Mouse (Mus musculus): ENCODE results near the gene 4930402F06Rik. TPM values are rescaled to one million over a fixed set of nuclear protein-coding genes. Genes with fewer than 3 reads are reported as not detected.

4930402F06Rik gene
- polyA plus RNA-seq, 1 experiment from 2014 or later = not detected

- 77% methylated on average over 9 of the region's 9 CpGs for WGBS (ENCODE audit: insufficient replicate concordance)
- DNase-seq = no peak
Observed at GRCm38 (mm10) chr2:35385441-35385871, 11.5 kb downstream of the 4930402F06Rik start.

DNA sequence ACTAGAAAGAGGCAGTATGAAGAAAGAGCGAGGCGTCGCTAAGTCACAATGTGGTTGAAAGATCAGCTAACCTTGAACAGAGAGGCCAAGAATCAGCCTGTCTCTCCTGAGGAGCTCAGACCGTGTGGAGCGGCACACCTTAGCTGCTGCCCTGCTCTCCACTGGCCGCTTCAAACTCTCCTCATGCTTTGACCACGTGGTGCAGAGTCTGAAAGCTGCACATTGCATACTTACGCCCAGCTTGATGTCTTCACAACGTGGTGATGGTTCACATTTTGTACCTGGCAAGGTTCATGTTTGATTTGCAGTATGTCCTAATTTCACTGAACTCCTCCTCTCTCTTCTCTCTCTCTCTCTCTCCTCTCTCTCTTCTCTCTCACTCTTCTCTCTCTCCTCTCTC, 17.7 kb downstream of the 4930402F06Rik start:
- WGBS (ENCODE audit: insufficient replicate concordance) = 68% methylated on average over 9 of the region's 9 CpGs
- Histone ChIP-seq H3K36me3 (replicated peaks; ENCODE audit: insufficient read depth, low read length) (no peaks in the 10 kb centered on the region), H3K4me1 (ENCODE audit: insufficient read depth) (no peaks in the 10 kb centered on the region), H3K4me2 (ENCODE audit: low read depth, low read length) (no peak overlapping the region), H3K9me3 (ENCODE audit: low read length) (no peaks in the 10 kb centered on the region), H3K27me3 (ENCODE audit: insufficient read depth, low read length) (no peaks in the 10 kb centered on the region), H3K4me3 (ENCODE audit: low read depth, low read length) (no peak overlapping the region), H3K9ac (replicated peaks) (no peak overlapping the region), H3K27ac (ENCODE audit: low read depth) (no peak overlapping the region)
- DNase-seq (no peak), ATAC-seq (peak; percentile 70)
- TF ChIP-seq CTCF (IDR thresholded peaks at IDR 0.05; ENCODE audit: low read depth) (no peak), EP300 (IDR thresholded peaks at IDR 0.05; ENCODE audit: low read depth) (no peak)

More at GRCm38 (mm10) chr2:35385441-35385871, 11.5 kb downstream of the 4930402F06Rik start:
- TF ChIP-seq EP300 (IDR thresholded peaks at IDR 0.05; ENCODE audit: low read depth) (no peak), CTCF (IDR thresholded peaks at IDR 0.05; ENCODE audit: low read depth) (no peak)
- Histone ChIP-seq H3K27ac (ENCODE audit: low read depth) (no peak overlapping the region), H3K4me2 (ENCODE audit: low read depth, low read length) (no peak overlapping the region), H3K27me3 (ENCODE audit: insufficient read depth, low read length) (no peaks in the 10 kb centered on the region), H3K36me3 (replicated peaks; ENCODE audit: insufficient read depth, low read length) (no peaks in the 10 kb centered on the region), H3K9me3 (ENCODE audit: low read length) (no peaks in the 10 kb centered on the region), H3K4me3 (ENCODE audit: low read depth, low read length) (no peak overlapping the region), H3K9ac (replicated peaks) (no peak overlapping the region), H3K4me1 (ENCODE audit: insufficient read depth) (no peaks in the 10 kb centered on the region)
- ATAC-seq = no peak

DNA sequence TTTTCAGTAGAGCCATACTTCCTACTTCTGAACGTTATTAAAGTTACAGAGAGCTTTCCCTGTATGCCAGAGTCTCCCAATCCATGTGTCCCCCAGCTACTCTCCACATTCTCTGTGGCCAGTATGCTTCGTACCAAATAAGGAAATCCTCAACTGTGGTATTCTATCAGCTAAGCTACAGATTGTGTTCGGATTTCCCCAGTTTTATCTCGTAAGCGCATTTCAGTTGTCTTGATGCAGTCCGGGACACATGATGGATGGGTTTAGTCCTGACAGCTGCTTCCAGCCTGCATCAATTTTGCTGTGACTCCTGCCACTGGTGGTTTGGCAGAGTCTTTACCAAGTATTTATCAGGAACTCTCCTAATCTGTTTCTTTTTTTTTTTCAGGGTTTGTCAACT, 19.4 kb downstream of the 4930402F06Rik start:
- H3K36me3 ChIP-seq (replicated peaks; ENCODE audit: insufficient read depth, low read length) = no peaks in the 10 kb centered on the region
- no peak overlapping the region for H3K27ac ChIP-seq (ENCODE audit: low read depth)
- H3K4me2 ChIP-seq (ENCODE audit: low read depth, low read length) = no peak overlapping the region
- H3K9me3 ChIP-seq (ENCODE audit: low read length) = no peaks in the 10 kb centered on the region
- ATAC-seq = no peak
- TF ChIP-seq CTCF (IDR thresholded peaks at IDR 0.05; ENCODE audit: low read depth) (no peak), EP300 (IDR thresholded peaks at IDR 0.05; ENCODE audit: low read depth) (no peak)
- H3K9ac ChIP-seq (replicated peaks) = no peak overlapping the region
- no peak for DNase-seq
- 25% methylated on average over 6 of the region's 6 CpGs for WGBS (ENCODE audit: insufficient replicate concordance)
- no peaks in the 10 kb centered on the region for H3K27me3 ChIP-seq (ENCODE audit: insufficient read depth, low read length)
- H3K4me3 ChIP-seq (ENCODE audit: low read depth, low read length) = no peak overlapping the region
- H3K4me1 ChIP-seq (ENCODE audit: insufficient read depth) = no peaks in the 10 kb centered on the region

DNA sequence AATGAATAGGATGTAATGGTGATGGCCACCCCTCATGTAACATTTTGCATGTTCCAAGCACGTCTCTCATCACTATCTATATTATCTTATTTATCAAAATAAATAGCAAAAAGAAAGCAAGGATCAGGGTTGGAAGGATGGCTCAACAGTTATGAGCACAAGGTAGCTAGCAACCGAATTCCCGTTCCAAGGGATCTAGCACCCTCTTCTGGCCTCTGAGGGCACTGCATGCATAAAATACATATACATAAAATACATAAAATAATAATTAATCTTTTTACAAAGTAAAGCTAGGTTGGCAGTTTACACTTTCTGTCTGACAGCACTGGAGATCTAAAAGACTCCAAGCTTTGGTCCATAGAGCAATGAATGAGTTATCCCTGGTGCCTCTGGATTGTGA, 24.0 kb downstream of the 4930402F06Rik start:
- no peak overlapping the region for H3K9ac ChIP-seq (replicated peaks)
- H3K9me3 ChIP-seq (ENCODE audit: low read length) = no peaks in the 10 kb centered on the region
- no peaks in the 10 kb centered on the region for H3K27me3 ChIP-seq (ENCODE audit: insufficient read depth, low read length)
- no peak for ATAC-seq
- WGBS (ENCODE audit: insufficient replicate concordance) = 22% methylated on average over 3 of the region's 3 CpGs
- H3K27ac ChIP-seq (ENCODE audit: low read depth) = no peak overlapping the region
- H3K4me3 ChIP-seq (ENCODE audit: low read depth, low read length) = no peak overlapping the region
- peak; percentile 61 for DNase-seq
- no peaks in the 10 kb centered on the region for H3K36me3 ChIP-seq (replicated peaks; ENCODE audit: insufficient read depth, low read length)
- H3K4me1 ChIP-seq (ENCODE audit: insufficient read depth) = no peaks in the 10 kb centered on the region
- TF ChIP-seq CTCF (IDR thresholded peaks at IDR 0.05; ENCODE audit: low read depth) (peak; percentile 86), EP300 (IDR thresholded peaks at IDR 0.05; ENCODE audit: low read depth) (no peak)
- H3K4me2 ChIP-seq (ENCODE audit: low read depth, low read length) = no peak overlapping the region

- Histone ChIP-seq H3K36me3 (replicated peaks; ENCODE audit: insufficient read depth, low read length) (no peaks in the 10 kb centered on the region), H3K4me2 (ENCODE audit: low read depth, low read length) (no peak overlapping the region), H3K4me3 (ENCODE audit: low read depth, low read length) (no peak overlapping the region), H3K4me1 (ENCODE audit: insufficient read depth) (no peaks in the 10 kb centered on the region), H3K9ac (replicated peaks) (no peak overlapping the region), H3K27me3 (ENCODE audit: insufficient read depth, low read length) (no peaks in the 10 kb centered on the region), H3K27ac (ENCODE audit: low read depth) (no peak overlapping the region), H3K9me3 (ENCODE audit: low read length) (no peaks in the 10 kb centered on the region)
- TF ChIP-seq EP300 (IDR thresholded peaks at IDR 0.05; ENCODE audit: low read depth) = no peak
- no peak for TF ChIP-seq CTCF (IDR thresholded peaks at IDR 0.05; ENCODE audit: low read depth)
- ATAC-seq = no peak
- DNase-seq = no peak
Observed at GRCm38 (mm10) chr2:35370686-35371085, 26.3 kb downstream of the 4930402F06Rik start.

- Histone ChIP-seq H3K4me1 (ENCODE audit: insufficient read depth) (no peaks in the 10 kb centered on the region), H3K9ac (replicated peaks) (no peak within 1 kb of the TSS), H3K9me3 (ENCODE audit: low read length) (no peaks in the 10 kb centered on the region), H3K27me3 (ENCODE audit: insufficient read depth, low read length) (no peaks in the 10 kb centered on the region), H3K27ac (ENCODE audit: low read depth) (no peak within 1 kb of the TSS), H3K4me3 (ENCODE audit: low read depth, low read length) (no peak within 1 kb of the TSS), H3K4me2 (ENCODE audit: low read depth, low read length) (no peak within 1 kb of the TSS), H3K36me3 (replicated peaks; ENCODE audit: insufficient read depth, low read length) (no peaks in the 10 kb centered on the region)
- no peak for DNase-seq
- no peak for ATAC-seq
- WGBS (ENCODE audit: insufficient replicate concordance) = 65% methylated on average over 2 of the region's 2 CpGs
- no peak for TF ChIP-seq CTCF (IDR thresholded peaks at IDR 0.05; ENCODE audit: low read depth)
- no peak for TF ChIP-seq EP300 (IDR thresholded peaks at IDR 0.05; ENCODE audit: low read depth)
Observed at GRCm38 (mm10) chr2:35367629-35368028, 29.3 kb downstream of the 4930402F06Rik start, which contains the start of gene 4930568D16Rik. Gene 4930568D16Rik (minus strand): TSS chr2:35367729.

DNA sequence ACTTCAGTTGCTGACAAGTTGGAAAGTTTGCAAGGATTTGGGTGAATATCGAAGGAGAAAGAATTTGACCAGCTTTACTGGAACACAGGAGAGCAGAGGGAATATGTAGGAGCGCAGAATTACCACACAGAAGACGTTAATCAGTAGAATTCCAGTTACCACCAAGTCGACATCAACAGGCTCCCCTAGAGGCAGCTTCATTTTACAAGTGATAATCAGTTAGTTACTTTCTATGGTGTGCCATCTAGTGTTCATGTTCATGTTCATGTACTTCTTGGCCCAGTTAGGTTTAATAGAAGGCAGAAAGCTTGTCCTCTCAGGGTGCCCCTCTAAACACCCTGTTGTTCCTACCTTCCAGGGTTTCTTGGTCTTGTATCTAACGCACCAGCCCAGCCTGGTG, 47.8 kb downstream of the 4930402F06Rik start:
- no peak overlapping the region for H3K27ac ChIP-seq (ENCODE audit: low read depth)
- no peak overlapping the region for H3K4me2 ChIP-seq (ENCODE audit: low read depth, low read length)
- TF ChIP-seq EP300 (IDR thresholded peaks at IDR 0.05; ENCODE audit: low read depth) (no peak), CTCF (IDR thresholded peaks at IDR 0.05; ENCODE audit: low read depth) (peak; percentile 90)
- H3K9ac ChIP-seq (replicated peaks) = no peak overlapping the region
- no peaks in the 10 kb centered on the region for H3K9me3 ChIP-seq (ENCODE audit: low read length)
- no peaks in the 10 kb centered on the region for H3K27me3 ChIP-seq (ENCODE audit: insufficient read depth, low read length)
- H3K4me3 ChIP-seq (ENCODE audit: low read depth, low read length) = no peak overlapping the region
- DNase-seq (no peak), ATAC-seq (peak; percentile 63)
- 32% methylated on average over 5 of the region's 5 CpGs for WGBS (ENCODE audit: insufficient replicate concordance)
- H3K36me3 ChIP-seq (replicated peaks; ENCODE audit: insufficient read depth, low read length) = no peaks in the 10 kb centered on the region
- no peaks in the 10 kb centered on the region; the same call in 1 of the 2 replicates for H3K4me1 ChIP-seq (ENCODE audit: insufficient read depth)
